Mouse (Mus musculus): Measurements from ENCODE around the gene Slc38a4.

DNA sequence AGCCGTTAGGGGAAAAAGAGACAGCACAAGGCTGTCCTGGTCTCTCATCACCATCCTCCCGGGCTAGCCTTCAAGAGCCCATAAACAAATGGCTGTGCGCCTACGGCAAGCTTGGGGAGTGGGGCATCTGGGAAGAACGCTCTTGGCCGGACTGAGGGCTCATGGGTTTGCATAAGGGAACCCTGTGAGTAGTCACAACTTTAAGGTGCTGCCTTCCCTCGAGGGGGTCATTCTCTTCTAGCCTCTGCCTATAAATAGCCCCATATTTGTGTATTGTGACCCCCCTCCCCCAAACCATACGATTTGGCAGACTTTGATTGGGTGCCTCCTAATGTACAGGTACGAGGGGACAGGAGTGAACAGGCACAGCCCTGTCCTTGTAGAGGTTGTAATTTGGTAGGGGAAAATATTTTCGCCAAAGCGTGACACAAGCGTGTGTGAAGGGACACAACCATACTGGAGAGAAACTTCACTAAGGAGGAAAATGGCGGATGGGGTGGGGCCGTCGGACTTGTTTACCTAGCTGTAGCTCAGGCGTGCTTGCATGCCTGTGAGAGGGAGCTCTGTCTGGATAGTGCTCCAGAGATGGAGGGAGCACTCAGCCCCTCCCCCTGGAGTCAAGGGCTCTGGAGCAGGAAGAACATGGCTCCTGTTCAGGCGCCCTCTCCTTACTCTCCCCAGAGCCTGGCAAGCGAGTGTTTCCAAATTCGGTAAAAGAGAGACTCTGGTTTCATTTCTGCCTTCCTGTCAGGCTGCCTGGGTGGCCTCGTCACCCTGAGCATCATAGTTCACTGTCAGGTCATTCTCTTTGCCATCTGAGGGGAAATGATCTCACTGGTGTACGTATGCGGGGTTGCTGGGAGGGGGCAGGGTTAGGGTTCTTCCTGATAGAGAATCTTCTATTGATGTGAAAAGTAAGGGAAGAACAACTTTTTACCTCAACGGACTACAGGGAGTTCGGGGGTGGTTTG, 3.6 kb upstream of the Slc38a4 start:
- TF ChIP-seq TAL1 (conservative IDR thresholded peaks at IDR 0.05; ENCODE audit: low read depth, low read length), result no peak
- no peak for TF ChIP-seq CTCF (IDR thresholded peaks at IDR 0.05; ENCODE audit: low read depth, low read length)
- no peak for TF ChIP-seq GATA2 (IDR thresholded peaks at IDR 0.05; ENCODE audit: borderline replicate concordance, low read depth, low read length)
- no peak for TF ChIP-seq GATA1 (IDR thresholded peaks at IDR 0.05; ENCODE audit: borderline replicate concordance, low read length)
- TF ChIP-seq POLR2AphosphoS5 (IDR thresholded peaks at IDR 0.05; ENCODE audit: insufficient replicate concordance, low read depth, low read length), result no peak

Measured in G1E (cell line).